Mouse (Mus musculus) intestine, postnatal 0 days (tissue): ENCODE measurements at regions not wholly inside any gene's neighbourhood (a gene's known extent, or its start where the extent isn't known, plus 50 kb on each side); places are given as distances from the start of the nearest gene placed in this dataset.
"Not testable (repeated sequence)": the region's sequence is repeated elsewhere in the genome, so short reads cannot be mapped to it uniquely, and the experiment has no call there.

Experiments
- ATAC-seq: fragments of 200-750 bp; cut with Nextera tagmentation; 2 replicates; pipeline ENCODE4 v1.8.0; 2017; ENCODE audit warnings: mild to moderate bottlenecking, moderate TSS enrichment, moderate library complexity
- H3K27ac ChIP-seq: fragments of 300-500 bp; sonication (generic); 2 replicates; pipeline ENCODE4 v1.5.1; 2014; ENCODE audit warnings: mild to moderate bottlenecking, low read depth, low read length, moderate library complexity
- H3K27me3 ChIP-seq: fragments of 300-500 bp; sonication (generic); replicated peaks from 2 replicates; pipeline ENCODE4 v1.6.1; 2014; ENCODE audit warnings: low read length, mixed read lengths; ENCODE audit not compliant: control insufficient read depth, insufficient read depth
- H3K36me3 ChIP-seq: fragments of 300-500 bp; sonication (generic); 2 replicates; pipeline ENCODE4 v1.6.1; 2014; ENCODE audit warnings: mild to moderate bottlenecking, moderate library complexity; ENCODE audit not compliant: control insufficient read depth, insufficient read depth
- H3K4me1 ChIP-seq: fragments of 300-500 bp; sonication (generic); replicated peaks from 2 replicates; pipeline ENCODE4 v1.6.1; 2014; ENCODE audit warnings: antibody characterized with exemption, low read length, mixed read lengths; ENCODE audit not compliant: control insufficient read depth, insufficient read depth
- H3K4me2 ChIP-seq: fragments of 300-500 bp; sonication (generic); replicated peaks from 2 replicates; pipeline ENCODE4 v1.6.1; 2014; ENCODE audit warnings: low read depth, mild to moderate bottlenecking, moderate library complexity
- H3K4me3 ChIP-seq: fragments of 300-500 bp; sonication (generic); 2 replicates; pipeline ENCODE4 v1.5.1; 2014; ENCODE audit warnings: low read depth, low read length
- H3K9ac ChIP-seq: fragments of 300-500 bp; sonication (generic); 2 replicates; pipeline ENCODE4 v1.6.1; 2014; ENCODE audit warnings: mild to moderate bottlenecking, low read depth, low read length
- H3K9me3 ChIP-seq: fragments of 300-500 bp; sonication (generic); 2 replicates; pipeline ENCODE4 v1.6.1; 2016; ENCODE audit warnings: mixed run types; ENCODE audit not compliant: control insufficient read depth
- CTCF ChIP-seq: sonication (generic); IDR thresholded peaks from 2 replicates; pipeline ENCODE4 v1.5.1; 2016; ENCODE audit warnings: low read depth, mild to moderate bottlenecking, control low read depth, antibody characterized with exemption, moderate library complexity
- WGBS: fragments of 180-500 bp; shearing (Covaris S2); extraction: QIAGEN DNeasy Blood & Tissue Kit; methylation state at CpG from one replicate; pipeline ENCODE4 v1.1.7; 2014; 5-methylcytosine and 5-hydroxymethylcytosine counted together

GRCm38 (mm10) chr10:85291733-85292476 is 94.7 kb upstream of the Btbd11 start:
- Histone ChIP-seq H3K36me3 (no peaks in the 10 kb centered on the region), H3K9ac (no peak overlapping the region), H3K4me1 (no peaks in the 10 kb centered on the region), H3K4me3 (no peak overlapping the region), H3K4me2 (no peak overlapping the region), H3K9me3 (no peaks in the 10 kb centered on the region), H3K27ac (no peak overlapping the region), H3K27me3 (no peaks in the 10 kb centered on the region)
- no peak for ATAC-seq
- TF ChIP-seq CTCF, result no peak
- WGBS, result 87% methylated on average over 5 of the region's 5 CpGs

DNA sequence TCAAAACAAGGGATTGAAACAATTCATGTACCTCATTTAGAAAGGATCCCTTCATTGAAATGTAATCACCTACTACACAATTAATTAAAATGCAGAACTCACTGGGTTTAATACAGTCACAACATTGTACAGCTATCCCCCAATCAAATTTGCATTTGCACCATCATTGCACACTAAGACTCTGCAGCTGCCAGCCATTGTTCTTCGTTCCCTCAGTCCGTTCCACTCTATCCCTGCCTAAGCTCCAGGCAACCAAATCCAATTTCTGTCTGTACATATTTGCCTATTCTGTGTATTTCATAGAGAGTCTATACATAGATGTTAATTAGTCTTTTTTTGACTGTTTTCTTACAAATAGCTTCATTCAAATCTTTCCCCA is 94.1 kb upstream of the Btbd11 start:
- Histone ChIP-seq H3K9ac (no peak overlapping the region), H3K4me2 (no peak overlapping the region), H3K27me3 (no peaks in the 10 kb centered on the region), H3K27ac (no peak overlapping the region), H3K4me3 (no peak overlapping the region), H3K36me3 (no peaks in the 10 kb centered on the region), H3K4me1 (no peaks in the 10 kb centered on the region), H3K9me3 (no peaks in the 10 kb centered on the region)
- 81% methylated on average over 2 of the region's 2 CpGs for WGBS
- no peak for TF ChIP-seq CTCF
- no peak for ATAC-seq

GRCm38 (mm10) chr10:85293071-85293783 is 93.4 kb upstream of the Btbd11 start:
- no peak for ATAC-seq
- no peak overlapping the region for H3K4me3 ChIP-seq
- no peak overlapping the region for H3K27ac ChIP-seq
- 65% methylated on average over 9 of the region's 9 CpGs for WGBS
- H3K36me3 ChIP-seq, result no peaks in the 10 kb centered on the region
- no peaks in the 10 kb centered on the region for H3K27me3 ChIP-seq
- H3K4me1 ChIP-seq, result no peaks in the 10 kb centered on the region
- H3K9ac ChIP-seq, result no peak overlapping the region
- no peak for TF ChIP-seq CTCF
- no peaks in the 10 kb centered on the region for H3K9me3 ChIP-seq
- no peak overlapping the region for H3K4me2 ChIP-seq

GRCm38 (mm10) chr10:85295133-85295887 is 91.3 kb upstream of the Btbd11 start:
- H3K27me3 ChIP-seq, result no peaks in the 10 kb centered on the region
- H3K9me3 ChIP-seq, result no peaks in the 10 kb centered on the region
- no peak overlapping the region for H3K4me2 ChIP-seq
- TF ChIP-seq CTCF, result no peak
- no peak overlapping the region for H3K9ac ChIP-seq
- H3K36me3 ChIP-seq, result no peaks in the 10 kb centered on the region
- H3K27ac ChIP-seq, result no peak overlapping the region
- no peak overlapping the region for H3K4me3 ChIP-seq
- no peak for ATAC-seq
- 74% methylated on average over 5 of the region's 5 CpGs for WGBS
- H3K4me1 ChIP-seq, result no peaks in the 10 kb centered on the region

GRCm38 (mm10) chr10:85311781-85312180 is 74.8 kb upstream of the Btbd11 start:
- Histone ChIP-seq H3K4me1 (no peaks in the 10 kb centered on the region), H3K27me3 (no peaks in the 10 kb centered on the region), H3K9me3 (no peaks in the 10 kb centered on the region), H3K4me2 (no peak overlapping the region), H3K4me3 (no peak overlapping the region), H3K9ac (no peak overlapping the region), H3K36me3 (no peaks in the 10 kb centered on the region), H3K27ac (no peak overlapping the region)
- TF ChIP-seq CTCF, result no peak
- ATAC-seq, result no peak

DNA sequence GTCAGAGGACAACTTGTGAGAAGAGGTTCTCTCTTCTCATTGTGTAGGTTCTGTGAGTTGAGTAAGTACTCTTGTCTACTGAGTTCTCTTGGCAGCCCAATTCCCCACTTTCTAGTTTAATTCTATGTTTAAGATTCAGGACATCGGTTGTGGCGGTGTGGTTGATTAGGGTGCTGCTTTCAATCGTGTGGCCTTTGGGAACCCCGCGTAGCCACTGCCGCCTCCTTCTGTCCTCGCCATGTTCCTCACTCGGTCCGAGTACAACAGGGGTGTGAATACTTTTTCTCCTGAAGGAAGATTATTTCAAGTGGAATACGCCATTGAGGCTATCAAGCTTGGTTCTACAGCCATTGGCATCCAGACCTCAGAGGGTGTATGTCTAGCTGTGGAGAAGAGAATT is 73.3 kb upstream of the Btbd11 start:
- not testable (repeated sequence) for H3K27me3 ChIP-seq, ATAC-seq, H3K9ac ChIP-seq, H3K9me3 ChIP-seq, H3K4me2 ChIP-seq, H3K36me3 ChIP-seq, H3K27ac ChIP-seq, H3K4me3 ChIP-seq, H3K4me1 ChIP-seq
- 94% methylated on average over 10 of the region's 10 CpGs for WGBS
